Mouse (Mus musculus) myocyte (in vitro differentiated cells): Measurements from ENCODE around the gene Lrrc28. TPM values are rescaled to one million over a fixed set of nuclear protein-coding genes. Genes with fewer than 3 reads are reported as not detected.

ENCODE experiments used
- H3K27me3 ChIP-seq: one replicate; pipeline ENCODE4 v1.6.1; 2011; ENCODE audit not compliant: control insufficient read depth, insufficient read depth, insufficient read length
- H3K36me3 ChIP-seq: one replicate; pipeline ENCODE4 v1.6.1; 2011; ENCODE audit not compliant: control insufficient read depth, insufficient read depth
- H3K4me2 ChIP-seq: one replicate; pipeline ENCODE4 v1.6.1; 2011; ENCODE audit warnings: low read depth, control low read depth
- H3K4me3 ChIP-seq: one replicate; pipeline ENCODE4 v1.5.1; 2011; ENCODE audit warnings: mild to moderate bottlenecking, control low read depth, moderate library complexity
- H3K79me2 ChIP-seq: one replicate; pipeline ENCODE4 v1.6.1; 2011; ENCODE audit not compliant: control insufficient read depth, insufficient read depth
- H3ac ChIP-seq: one replicate; pipeline ENCODE4 v1.6.1; 2011; ENCODE audit not compliant: control insufficient read depth, insufficient read length
- CEBPB ChIP-seq: IDR thresholded peaks from 2 replicates; pipeline ENCODE4 v1.6.1; 2011; ENCODE audit warnings: mild to moderate bottlenecking, moderate library complexity; ENCODE audit not compliant: poor library complexity, insufficient read depth, severe bottlenecking
- E2F4 ChIP-seq: IDR thresholded peaks from one replicate; pipeline ENCODE4 v1.6.1; 2011; ENCODE audit warnings: mild to moderate bottlenecking, control low read depth, moderate library complexity; ENCODE audit not compliant: insufficient read depth
- MAX ChIP-seq: IDR thresholded peaks from one replicate; pipeline ENCODE4 v1.6.1; 2011; ENCODE audit warnings: low read depth, mild to moderate bottlenecking, control low read depth
- MYOD1 ChIP-seq, 3 experiments: IDR thresholded peaks; one replicate each; pipeline ENCODE4 v1.6.1; 2011; ENCODE audit warnings: control low read depth in 2 of 3, low read depth in 2 of 3, mild to moderate bottlenecking in 2 of 3, moderate library complexity in 1 of 3; ENCODE audit not compliant: insufficient read length in 2 of 3, control insufficient read depth in 1 of 3
- MYOG ChIP-seq, 3 experiments: IDR thresholded peaks; one replicate each; pipeline ENCODE4 v1.6.1; 2011; ENCODE audit warnings: control low read depth in 2 of 3, low read depth in 2 of 3, mild to moderate bottlenecking in 2 of 3; ENCODE audit not compliant: insufficient read length in 2 of 3, control insufficient read depth in 1 of 3, insufficient read depth in 1 of 3
- POLR2A ChIP-seq: IDR thresholded peaks from one replicate; pipeline ENCODE4 v1.6.1; 2011; ENCODE audit warnings: low read depth, mild to moderate bottlenecking, control low read depth, moderate library complexity; ENCODE audit not compliant: insufficient read length
- POLR2AphosphoS2 ChIP-seq: IDR thresholded peaks from one replicate; pipeline ENCODE4 v1.6.1; 2011; ENCODE audit warnings: low read depth, control low read depth; ENCODE audit not compliant: insufficient read length
- REST ChIP-seq: IDR thresholded peaks from one replicate; pipeline ENCODE4 v1.6.1; 2011; ENCODE audit warnings: mild to moderate bottlenecking, control low read depth, moderate library complexity; ENCODE audit not compliant: insufficient read depth, insufficient read length
- SRF ChIP-seq: IDR thresholded peaks from one replicate; pipeline ENCODE4 v1.6.1; 2011; ENCODE audit warnings: low read depth; ENCODE audit not compliant: control insufficient read depth, insufficient read length
- TCF12 ChIP-seq: IDR thresholded peaks from one replicate; pipeline ENCODE4 v1.6.1; 2011; ENCODE audit warnings: mild to moderate bottlenecking, control low read depth; ENCODE audit not compliant: poor library complexity, insufficient read depth, severe bottlenecking
- TCF3 ChIP-seq: IDR thresholded peaks from one replicate; pipeline ENCODE4 v1.6.1; 2011; ENCODE audit warnings: low read depth, control low read depth; ENCODE audit not compliant: insufficient read length
- USF1 ChIP-seq: IDR thresholded peaks from one replicate; pipeline ENCODE4 v1.6.1; 2011; ENCODE audit warnings: low read depth, mild to moderate bottlenecking, control low read depth, moderate library complexity
- polyA plus RNA-seq: library from polyadenylated mRNA; unstranded; fragments of >200 nt; fragmentation: generic; extraction: Trizol; gene quantifications from one replicate; pipeline ENCODE4 v1.2.1, GENCODE M21; 2012; ENCODE audit warnings: missing spikeins

The Lrrc28 gene
- polyA plus RNA-seq, 1 experiment, result 24.2 TPM

GRCm38 (mm10) chr7:67477996-67478395 lies 167.1 kb downstream of the Lrrc28 start:
- Histone ChIP-seq H3K4me2 (no peak overlapping the region), H3K27me3 (no peaks in the 10 kb centered on the region), H3ac (no peak overlapping the region), H3K79me2 (no peaks in the 10 kb centered on the region), H3K4me3 (no peak overlapping the region), H3K36me3 (no peaks in the 10 kb centered on the region)
- TF ChIP-seq TCF3, result peak; percentile 62
- TF ChIP-seq CEBPB, result no peak
- peak in 2 of 3 experiments; percentile 71 to 95 for TF ChIP-seq MYOD1 (IDR thresholded peaks at IDR 0.05; ENCODE audit: control insufficient read depth in 1 of 3, insufficient read length in 2 of 3, low read depth in 2 of 3)
- no peak for TF ChIP-seq E2F4
- peak; percentile 34 to 95 (median 88) for TF ChIP-seq MYOG (IDR thresholded peaks at IDR 0.05; ENCODE audit: control insufficient read depth in 1 of 3, insufficient read depth in 1 of 3, insufficient read length in 2 of 3, low read depth in 2 of 3)

- Histone ChIP-seq H3K79me2 (no peaks in the 10 kb centered on the region), H3K4me2 (no peak overlapping the region), H3K36me3 (no peaks in the 10 kb centered on the region), H3ac (no peak overlapping the region), H3K27me3 (no peaks in the 10 kb centered on the region), H3K4me3 (no peak overlapping the region)
- TF ChIP-seq USF1 (no peak), REST (no peak), MYOD1 (IDR thresholded peaks at IDR 0.05; ENCODE audit: control insufficient read depth in 1 of 3, insufficient read length in 2 of 3, low read depth in 2 of 3) (no peak), TCF3 (no peak), POLR2A (no peak), MYOG (IDR thresholded peaks at IDR 0.05; ENCODE audit: control insufficient read depth in 1 of 3, insufficient read depth in 1 of 3, insufficient read length in 2 of 3, low read depth in 2 of 3) (no peak), TCF12 (no peak), CEBPB (no peak), E2F4 (no peak), SRF (no peak), MAX (no peak), POLR2AphosphoS2 (no peak)
These were observed 173.8 kb downstream of the Lrrc28 start for GRCm38 (mm10) chr7:67471295-67471694.

- Histone ChIP-seq H3K4me3 (no peak overlapping the region), H3K27me3 (no peaks in the 10 kb centered on the region), H3ac (no peak overlapping the region), H3K36me3 (no peaks in the 10 kb centered on the region), H3K79me2 (no peaks in the 10 kb centered on the region), H3K4me2 (no peak overlapping the region)
- TF ChIP-seq E2F4, result no peak
- TF ChIP-seq TCF3, result no peak
- no peak for TF ChIP-seq REST
- no peak for TF ChIP-seq CEBPB
- no peak for TF ChIP-seq SRF
- no peak for TF ChIP-seq POLR2A
- no peak for TF ChIP-seq MAX
- TF ChIP-seq TCF12, result no peak
- TF ChIP-seq MYOG (IDR thresholded peaks at IDR 0.05; ENCODE audit: control insufficient read depth in 1 of 3, insufficient read depth in 1 of 3, insufficient read length in 2 of 3, low read depth in 2 of 3), result no peak
- TF ChIP-seq MYOD1 (IDR thresholded peaks at IDR 0.05; ENCODE audit: control insufficient read depth in 1 of 3, insufficient read length in 2 of 3, low read depth in 2 of 3), result no peak
- TF ChIP-seq USF1, result no peak
These were observed 176.2 kb downstream of the Lrrc28 start for GRCm38 (mm10) chr7:67468802-67469408.

- no peaks in the 10 kb centered on the region for H3K36me3 ChIP-seq
- no peak overlapping the region for H3K4me2 ChIP-seq
- H3K4me3 ChIP-seq, result no peak overlapping the region
- no peak for TF ChIP-seq POLR2A
- no peak for TF ChIP-seq TCF3
- no peak for TF ChIP-seq E2F4
- TF ChIP-seq MAX, result no peak
- TF ChIP-seq REST, result no peak
- TF ChIP-seq POLR2AphosphoS2, result no peak
- TF ChIP-seq USF1, result no peak
- TF ChIP-seq TCF12, result no peak
- no peak for TF ChIP-seq MYOD1 (IDR thresholded peaks at IDR 0.05; ENCODE audit: control insufficient read depth in 1 of 3, insufficient read length in 2 of 3, low read depth in 2 of 3)
- no peak overlapping the region for H3ac ChIP-seq
- H3K79me2 ChIP-seq, result no peaks in the 10 kb centered on the region
- H3K27me3 ChIP-seq, result no peaks in the 10 kb centered on the region
These were observed 176.9 kb downstream of the Lrrc28 start for GRCm38 (mm10) chr7:67468180-67468579.

- Histone ChIP-seq H3ac (no peak overlapping the region), H3K27me3 (no peaks in the 10 kb centered on the region), H3K4me3 (no peak overlapping the region), H3K79me2 (no peaks in the 10 kb centered on the region), H3K4me2 (peak overlapping the region; percentile 37), H3K36me3 (no peaks in the 10 kb centered on the region)
- TF ChIP-seq TCF3, result peak; percentile 94
- peak; percentile 15; the same call in 1 of the 2 replicates for TF ChIP-seq CEBPB
- TF ChIP-seq TCF12, result peak; percentile 99
- TF ChIP-seq MYOG (IDR thresholded peaks at IDR 0.05; ENCODE audit: control insufficient read depth in 1 of 3, insufficient read depth in 1 of 3, insufficient read length in 2 of 3, low read depth in 2 of 3), result peak; percentile 96 to 99 (median 98)
- no peak for TF ChIP-seq REST
- TF ChIP-seq E2F4, result no peak
- peak; percentile 92 to 98 (median 96) for TF ChIP-seq MYOD1 (IDR thresholded peaks at IDR 0.05; ENCODE audit: control insufficient read depth in 1 of 3, insufficient read length in 2 of 3, low read depth in 2 of 3)
- TF ChIP-seq POLR2A, result no peak
- TF ChIP-seq POLR2AphosphoS2, result no peak
These were observed 178.7 kb downstream of the Lrrc28 start for GRCm38 (mm10) chr7:67466322-67466721.
